Mouse (Mus musculus) heart, embryonic 13.5 days (tissue): ENCODE data around the gene Ttyh1. TPM values are rescaled to one million over a fixed set of nuclear protein-coding genes. Genes with fewer than 3 reads are reported as not detected.

Experiments used
- ATAC-seq: fragments of 200-750 bp; cut with Nextera tagmentation; 2 replicates; pipeline ENCODE4 v1.8.0; 2017; ENCODE audit warnings: moderate TSS enrichment; ENCODE audit not compliant: insufficient number of reproducible peaks, low FRiP score, low TSS enrichment; ENCODE audit errors: extremely low read depth
- H3K27ac ChIP-seq: fragments of 300-500 bp; sonication (generic); replicated peaks from 2 replicates; pipeline ENCODE4 v1.5.1; 2015; ENCODE audit warnings: moderate library complexity, mild to moderate bottlenecking, inconsistent platforms
- H3K27me3 ChIP-seq: fragments of 300-500 bp; sonication (generic); replicated peaks from 2 replicates; pipeline ENCODE4 v1.6.1; 2015; ENCODE audit warnings: mild to moderate bottlenecking, inconsistent platforms
- H3K36me3 ChIP-seq: fragments of 300-500 bp; sonication (generic); 2 replicates; pipeline ENCODE4 v1.6.1; 2015; ENCODE audit warnings: mild to moderate bottlenecking, inconsistent platforms
- H3K4me1 ChIP-seq: fragments of 300-500 bp; sonication (generic); 2 replicates; pipeline ENCODE4 v1.6.1; 2015; ENCODE audit warnings: inconsistent platforms
- H3K4me2 ChIP-seq: fragments of 300-500 bp; sonication (generic); 2 replicates; pipeline ENCODE4 v1.6.1; 2015; ENCODE audit warnings: inconsistent platforms, mild to moderate bottlenecking, moderate library complexity
- H3K4me3 ChIP-seq: fragments of 300-500 bp; sonication (generic); 2 replicates; pipeline ENCODE4 v1.5.1; 2015; ENCODE audit warnings: moderate library complexity, mild to moderate bottlenecking, inconsistent platforms
- H3K9ac ChIP-seq: fragments of 300-500 bp; sonication (generic); 2 replicates; pipeline ENCODE4 v1.6.1; 2015; ENCODE audit warnings: inconsistent platforms, mild to moderate bottlenecking, moderate library complexity
- H3K9me3 ChIP-seq: fragments of 300-500 bp; sonication (generic); 2 replicates; pipeline ENCODE4 v1.6.1; 2016; ENCODE audit warnings: inconsistent platforms
- WGBS: fragments of 180-500 bp; shearing (Covaris S2); methylation state at CpG from one replicate; pipeline ENCODE4 v1.1.7; 2015; ENCODE audit warnings: mixed read lengths; 5-methylcytosine and 5-hydroxymethylcytosine counted together
- polyA plus RNA-seq: library from polyadenylated mRNA; unstranded; fragments of >200 nt; fragmentation: Nextera tagmentation; extraction: Ambion mirVana; gene quantifications from 2 replicates; pipeline ENCODE4 v1.2.1, GENCODE M21; 2015

The Ttyh1 gene
- polyA plus RNA-seq, 1 experiment from 2014 or later, result 0.88 TPM

GRCm38 (mm10) chr7:4091170-4091569, 28.0 kb upstream of the Ttyh1 start:
- H3K4me1 ChIP-seq, result peaks cover 8% of the 10 kb centered on the region; the same call in 1 of the 2 replicates
- no peaks in the 10 kb centered on the region for H3K9me3 ChIP-seq
- WGBS, result 18% methylated on average over 8 of the region's 8 CpGs
- H3K4me3 ChIP-seq, result no peak overlapping the region
- H3K27me3 ChIP-seq, result no peaks in the 10 kb centered on the region
- no peak overlapping the region for H3K4me2 ChIP-seq
- H3K36me3 ChIP-seq, result no peaks in the 10 kb centered on the region
- no peak for ATAC-seq
- H3K27ac ChIP-seq, result no peak overlapping the region
- H3K9ac ChIP-seq, result no peak overlapping the region

- 0 out of 2 replicates have a peak, but pooled peaks cover 7% of the 10 kb centered on the region for H3K27me3 ChIP-seq
- WGBS, result 59% methylated on average over 2 of the region's 2 CpGs
- H3K9ac ChIP-seq, result no peak overlapping the region
- no peak overlapping the region for H3K4me3 ChIP-seq
- no peak overlapping the region for H3K27ac ChIP-seq
- H3K4me1 ChIP-seq, result no peaks in the 10 kb centered on the region
- H3K9me3 ChIP-seq, result no peaks in the 10 kb centered on the region
- no peak overlapping the region for H3K4me2 ChIP-seq
- no peak for ATAC-seq
- no peaks in the 10 kb centered on the region for H3K36me3 ChIP-seq
Measured at GRCm38 (mm10) chr7:4098301-4098700, 20.9 kb upstream of the Ttyh1 start.

GRCm38 (mm10) chr7:4098832-4099231, 20.4 kb upstream of the Ttyh1 start:
- Histone ChIP-seq H3K9ac (no peak overlapping the region), H3K36me3 (no peaks in the 10 kb centered on the region), H3K27ac (no peak overlapping the region), H3K4me3 (no peak overlapping the region), H3K9me3 (no peaks in the 10 kb centered on the region), H3K4me2 (no peak overlapping the region), H3K4me1 (no peaks in the 10 kb centered on the region), H3K27me3 (0 out of 2 replicates have a peak, but pooled peaks cover 7% of the 10 kb centered on the region)
- ATAC-seq, result no peak
- 71% methylated on average over 2 of the region's 2 CpGs for WGBS

DNA sequence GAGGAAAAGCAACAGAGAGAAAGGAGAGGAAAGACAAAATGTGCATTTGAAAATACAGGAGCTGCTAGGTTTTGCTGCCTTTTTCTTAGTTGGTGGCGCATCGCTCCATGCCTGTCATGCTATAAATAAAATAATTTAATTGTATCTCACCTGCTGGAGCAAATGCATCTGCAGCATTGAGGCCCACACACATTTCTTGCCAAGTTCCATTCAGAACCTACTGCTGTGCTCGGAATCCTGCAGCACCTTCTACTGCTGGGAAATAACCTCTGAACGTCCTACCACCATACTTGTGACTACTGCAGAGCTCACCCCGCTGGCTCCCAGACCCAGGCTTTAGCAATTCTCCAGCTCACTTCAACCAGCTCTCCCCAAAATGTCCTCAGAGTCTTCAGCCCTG, 18.1 kb upstream of the Ttyh1 start:
- no peaks in the 10 kb centered on the region for H3K9me3 ChIP-seq
- no peak overlapping the region for H3K4me2 ChIP-seq
- WGBS, result 77% methylated on average over 5 of the region's 5 CpGs
- no peak overlapping the region for H3K27ac ChIP-seq
- no peak overlapping the region for H3K9ac ChIP-seq
- no peak overlapping the region for H3K4me3 ChIP-seq
- no peak for ATAC-seq
- no peaks in the 10 kb centered on the region for H3K36me3 ChIP-seq
- H3K4me1 ChIP-seq, result no peaks in the 10 kb centered on the region
- H3K27me3 ChIP-seq, result peaks cover 10% of the 10 kb centered on the region

GRCm38 (mm10) chr7:4103411-4103810, 15.8 kb upstream of the Ttyh1 start:
- Histone ChIP-seq H3K27ac (no peak overlapping the region), H3K9me3 (no peaks in the 10 kb centered on the region), H3K4me1 (no peaks in the 10 kb centered on the region), H3K9ac (no peak overlapping the region), H3K4me3 (no peak overlapping the region), H3K36me3 (no peaks in the 10 kb centered on the region), H3K27me3 (peaks cover 11% of the 10 kb centered on the region), H3K4me2 (no peak overlapping the region)
- ATAC-seq, result no peak
- 11% methylated on average over 4 of the region's 4 CpGs for WGBS

DNA sequence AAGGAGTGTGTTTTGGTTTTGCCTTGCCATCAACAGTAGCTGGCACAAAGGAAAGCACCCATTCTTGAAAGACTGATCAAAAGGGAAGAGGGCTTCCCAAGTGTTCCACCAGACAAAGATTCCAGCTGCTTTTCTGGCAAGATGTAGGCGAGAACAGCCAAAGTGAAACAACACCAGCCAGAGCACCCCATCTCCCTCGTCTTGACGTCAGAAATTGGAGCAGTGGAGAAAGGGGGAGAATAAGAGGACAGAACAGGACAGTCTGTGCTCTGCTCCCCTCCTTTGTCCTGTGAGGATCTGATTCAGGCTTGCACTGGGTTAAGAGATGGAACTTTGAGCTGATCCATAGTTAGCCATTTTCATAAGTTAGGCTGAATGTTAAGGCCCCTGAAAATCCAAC, 7.4 kb upstream of the Ttyh1 start:
- H3K27ac ChIP-seq, result no peak overlapping the region
- WGBS, result 44% methylated on average over 3 of the region's 3 CpGs

GRCm38 (mm10) chr7:4117050-4117814, 2.0 kb upstream of the Ttyh1 start:
- Histone ChIP-seq H3K4me1 (peaks cover 20% of the 10 kb centered on the region), H3K27ac (no peak overlapping the region), H3K9me3 (no peaks in the 10 kb centered on the region), H3K27me3 (peaks cover 57% of the 10 kb centered on the region), H3K4me2 (no peak overlapping the region), H3K9ac (no peak overlapping the region), H3K4me3 (no peak overlapping the region), H3K36me3 (no peaks in the 10 kb centered on the region)
- 64% methylated on average over 8 of the region's 8 CpGs for WGBS
- ATAC-seq, result no peak

More for the DNA sequence above, 7.4 kb upstream of the Ttyh1 start:
- H3K27me3 ChIP-seq, result peaks cover 4% of the 10 kb centered on the region; the same call in 1 of the 2 replicates
- H3K9ac ChIP-seq, result no peak overlapping the region
- no peaks in the 10 kb centered on the region for H3K36me3 ChIP-seq
- no peak overlapping the region for H3K4me3 ChIP-seq
- ATAC-seq, result no peak
- H3K4me2 ChIP-seq, result no peak overlapping the region
- peaks cover 25% of the 10 kb centered on the region for H3K4me1 ChIP-seq
- no peaks in the 10 kb centered on the region for H3K9me3 ChIP-seq

DNA sequence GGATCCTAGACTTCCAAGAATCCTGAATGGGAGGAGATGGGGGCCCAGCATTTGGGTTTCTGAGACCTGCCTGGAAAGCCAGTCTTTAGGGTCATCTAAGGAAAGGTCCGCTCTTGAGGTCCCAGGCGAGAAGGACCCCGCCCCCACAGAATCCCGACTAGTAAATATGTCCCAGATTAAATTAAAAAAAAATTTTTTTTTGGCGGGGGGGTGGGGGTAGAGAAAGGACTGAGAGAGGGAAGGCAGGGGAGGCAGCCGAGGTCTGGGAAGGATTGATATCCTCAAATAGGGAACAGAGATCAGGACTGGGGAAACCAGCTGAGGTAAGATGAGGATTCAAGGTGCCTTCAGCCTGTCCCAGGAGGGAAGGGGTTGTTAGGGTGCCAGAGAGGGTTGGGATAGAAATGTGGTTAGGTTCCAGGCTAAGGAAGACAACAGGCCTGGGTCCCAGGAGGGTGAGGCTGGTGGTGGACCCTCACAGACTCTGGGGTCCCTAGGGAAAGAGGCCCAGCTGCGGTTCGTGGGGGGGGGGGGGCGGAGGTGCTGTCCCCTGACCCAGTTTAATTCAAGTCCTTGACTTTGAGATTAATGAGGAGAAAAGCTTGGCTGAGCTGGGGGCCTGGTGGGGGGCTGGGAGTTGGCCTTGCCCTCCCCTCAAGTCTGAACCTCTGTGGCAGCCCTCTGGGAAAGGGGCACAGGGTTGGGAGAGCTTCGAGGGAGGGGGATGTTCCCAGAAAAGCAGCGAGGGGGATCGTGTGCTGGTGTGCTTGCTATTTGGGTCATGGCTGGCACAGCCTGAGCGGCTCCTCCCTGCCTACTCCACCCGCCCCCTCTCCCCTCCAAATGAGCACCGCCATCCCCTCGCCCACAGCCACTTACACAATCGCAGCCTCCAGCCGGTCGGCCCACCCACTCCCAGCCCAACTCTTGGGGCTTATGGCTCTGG, 1.0 kb downstream of the Ttyh1 start:
- no peak overlapping the region for H3K9ac ChIP-seq
- peaks cover 19% of the 10 kb centered on the region; the same call in 1 of the 2 replicates for H3K4me1 ChIP-seq
- peaks cover 75% of the 10 kb centered on the region for H3K27me3 ChIP-seq
- no peaks in the 10 kb centered on the region for H3K9me3 ChIP-seq
- H3K27ac ChIP-seq, result no peak overlapping the region
- H3K4me3 ChIP-seq, result peak overlapping the region; percentile 51; the same call in 1 of the 2 replicates
- H3K4me2 ChIP-seq, result peak overlapping the region; percentile 70
- H3K36me3 ChIP-seq, result no peaks in the 10 kb centered on the region
- no peak for ATAC-seq
- WGBS, result 19% methylated on average over 19 of the region's 19 CpGs

GRCm38 (mm10) chr7:4122076-4122768, 3.0 kb downstream of the Ttyh1 start:
- 50% methylated on average over 11 of the region's 11 CpGs for whole genome bisulfite sequencing
- no peak overlapping the region for H3K4me2 ChIP-seq
- no peaks in the 10 kb centered on the region for H3K36me3 ChIP-seq
- no peak for ATAC-seq
- no peak overlapping the region for H3K9ac ChIP-seq
- no peak overlapping the region for H3K4me3 ChIP-seq
- no peak overlapping the region for H3K27ac ChIP-seq
- peaks cover 19% of the 10 kb centered on the region; the same call in 1 of the 2 replicates for H3K4me1 ChIP-seq
- peaks cover 71% of the 10 kb centered on the region for H3K27me3 ChIP-seq
- no peaks in the 10 kb centered on the region for H3K9me3 ChIP-seq

DNA sequence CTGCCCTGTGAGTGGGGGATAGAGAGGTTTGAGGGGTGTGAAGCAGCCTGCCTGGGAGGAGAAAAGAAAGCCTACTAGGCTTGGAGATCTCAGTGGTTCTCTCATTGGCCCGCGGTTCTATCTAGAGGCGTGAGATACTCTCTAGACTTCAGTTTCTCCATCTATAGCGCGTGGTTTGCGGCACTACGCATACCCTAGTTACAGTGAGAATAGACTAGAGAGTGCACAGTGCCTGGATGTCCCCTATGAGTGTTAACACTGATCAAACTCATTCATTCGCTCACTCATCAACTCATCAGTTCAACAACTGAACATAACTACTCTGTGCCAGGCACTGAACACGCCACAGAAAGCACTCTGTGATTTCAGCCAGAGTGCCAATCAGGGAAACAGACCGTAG, 3.6 kb downstream of the Ttyh1 start:
- no peaks in the 10 kb centered on the region for H3K36me3 ChIP-seq
- ATAC-seq, result no peak
- peaks cover 19% of the 10 kb centered on the region; the same call in 1 of the 2 replicates for H3K4me1 ChIP-seq
- H3K27ac ChIP-seq, result no peak overlapping the region
- no peaks in the 10 kb centered on the region for H3K9me3 ChIP-seq
- peaks cover 67% of the 10 kb centered on the region for H3K27me3 ChIP-seq
- no peak overlapping the region for H3K4me3 ChIP-seq
- H3K9ac ChIP-seq, result no peak overlapping the region
- no peak overlapping the region for H3K4me2 ChIP-seq
- 76% methylated on average over 10 of the region's 10 CpGs for WGBS

DNA sequence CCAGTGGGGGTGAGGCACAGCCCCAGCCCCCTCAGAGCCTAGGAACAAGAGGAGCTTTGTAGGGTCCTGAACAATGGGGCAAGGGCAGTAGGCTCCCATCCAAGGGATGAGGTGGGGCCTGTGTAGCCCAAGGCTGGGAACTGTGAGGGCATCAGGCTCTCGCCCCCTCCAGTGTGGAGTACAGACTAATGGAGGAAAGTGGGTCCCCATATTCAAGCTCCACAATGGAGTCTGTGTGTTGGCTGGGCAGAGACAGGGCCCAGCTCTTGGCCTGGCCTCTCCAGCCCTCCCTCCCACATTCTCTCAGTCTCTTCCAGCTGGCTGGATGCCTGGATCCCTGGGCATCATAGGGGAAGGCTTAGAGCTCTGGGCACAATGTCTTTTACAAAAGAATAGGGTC, 4.5 kb downstream of the Ttyh1 start:
- Histone ChIP-seq H3K4me1 (peaks cover 19% of the 10 kb centered on the region; the same call in 1 of the 2 replicates), H3K4me2 (no peak overlapping the region), H3K9me3 (no peaks in the 10 kb centered on the region), H3K9ac (no peak overlapping the region), H3K27me3 (peaks cover 57% of the 10 kb centered on the region), H3K4me3 (no peak overlapping the region), H3K36me3 (no peaks in the 10 kb centered on the region), H3K27ac (no peak overlapping the region)
- peak; percentile 29; the same call in 1 of the 2 replicates for ATAC-seq
- WGBS, result 33% methylated on average over 1 of the region's 1 CpGs
